23 mouse cellular contexts compared by ENCODE assay signal in the genomic region with DNA sequence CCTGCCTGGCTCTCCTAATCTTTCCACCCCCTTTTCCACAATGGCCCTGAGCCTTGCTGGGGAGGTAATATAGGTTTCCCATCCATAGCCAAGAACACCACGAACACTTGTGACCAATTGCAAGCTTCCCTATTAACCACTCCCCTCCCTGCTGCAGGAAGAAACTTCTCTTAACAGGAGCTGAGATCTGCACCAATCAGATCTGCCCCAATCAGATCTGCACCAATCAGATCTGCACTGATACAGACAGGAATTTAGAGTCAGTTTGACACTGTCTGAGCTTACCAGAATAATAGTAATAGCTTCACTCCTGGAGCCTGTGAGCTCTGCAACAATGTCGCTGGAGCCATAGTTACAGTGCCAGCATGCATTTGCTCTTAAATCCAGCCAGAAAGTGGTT. TPM values are rescaled to one million over a fixed set of nuclear protein-coding genes. Genes with fewer than 3 reads are reported as not detected.
DNase-seq lines count a peak whose midpoint lies in the region; ATAC-seq and TF ChIP-seq lines count a peak whose summit lies in the region.
"Had no signal": no experiment of that assay in that cellular context is flagged by ENCODE, and none has a peak within 500 bp of the region (broad histone marks: within the 10 kb centered on the region; RNA-seq: fewer than 3 reads in every experiment).

No protein-coding gene starts in this region.

- H3K36me3 ChIP-seq in lung, embryonic 14.5 days (ENCODE audit: insufficient read depth), result no peaks in the 10 kb centered on the region
- no peaks in the 10 kb centered on the region for H3K36me3 ChIP-seq in forebrain, embryonic 11.5 days (ENCODE audit: control insufficient read depth, insufficient read depth, low read length)
- no peaks in the 10 kb centered on the region for H3K36me3 ChIP-seq in neural tube, embryonic 13.5 days
- H3K36me3 ChIP-seq: embryonic facial prominence, embryonic 15.5 days; kidney, embryonic 15.5 days; limb, embryonic 12.5 days had no signal

- ATAC-seq in lung, embryonic 14.5 days (ENCODE audit: insufficient read depth), result no peak
- peak; percentile 27 for ATAC-seq in forebrain, embryonic 11.5 days (replicated peaks; ENCODE audit: low FRiP score)
- no peak for ATAC-seq in neural tube, embryonic 13.5 days (ENCODE audit: low read depth)
- ATAC-seq: CD4-positive, CD25-positive, alpha-beta regulatory T cell, adult 4 months; lung, postnatal 0 days had no signal

- intact Hi-C loops in left cerebral cortex, postnatal 14 days (cut with DNase I), result no loop called here

- H3K9me3 ChIP-seq in lung, embryonic 14.5 days (ENCODE audit: low read depth, low read length), result no peaks in the 10 kb centered on the region
- H3K9me3 ChIP-seq in forebrain, embryonic 11.5 days (ENCODE audit: control insufficient read depth, low read length), result no peaks in the 10 kb centered on the region
- no peaks in the 10 kb centered on the region for H3K9me3 ChIP-seq in neural tube, embryonic 13.5 days
- H3K9me3 ChIP-seq: embryonic facial prominence, embryonic 15.5 days; kidney, embryonic 15.5 days; limb, embryonic 12.5 days; midbrain, embryonic 10.5 days had no signal

- peak; percentile 45 for DNase-seq in embryo, embryonic 10 days (ENCODE audit: low spot score)
- no peak for DNase-seq in embryo, embryonic 10.5 days (ENCODE audit: low spot score)
- DNase-seq in lung, embryonic 14.5 days, result peak; percentile 11
- DNase-seq in lung, postnatal 25 days (ENCODE audit: low spot score), result no peak
- DNase-seq in forebrain, embryonic 11.5 days (ENCODE audit: low spot score), result no peak
- no peak for DNase-seq in left cerebral cortex, postnatal 14 days (ENCODE audit: low spot score in 2 of 2)
- DNase-seq in urinary bladder, postnatal 14 days (ENCODE audit: low spot score), result no peak
- DNase-seq: adrenal gland, adult 8-10 months; cerebellum, adult 2 months; heart, adult 18-20 months had no signal

- H3K27me3 ChIP-seq in lung, embryonic 14.5 days (ENCODE audit: insufficient read depth, low read length), result peaks cover 12% of the 10 kb centered on the region
- H3K27me3 ChIP-seq in forebrain, embryonic 11.5 days (ENCODE audit: control insufficient read depth, insufficient read depth, low read length), result peaks cover 2% of the 10 kb centered on the region; the same call in 1 of the 2 replicates
- H3K27me3 ChIP-seq in neural tube, embryonic 13.5 days, result peaks cover 19% of the 10 kb centered on the region; the same call in 1 of the 2 replicates

- no peak overlapping the region for H3K9ac ChIP-seq in lung, embryonic 14.5 days
- no peak overlapping the region for H3K9ac ChIP-seq in forebrain, embryonic 11.5 days (ENCODE audit: low read length)
- no peak overlapping the region for H3K9ac ChIP-seq in neural tube, embryonic 13.5 days
- H3K9ac ChIP-seq: embryonic facial prominence, embryonic 15.5 days; kidney, embryonic 15.5 days; limb, embryonic 12.5 days; liver, embryonic 14.5 days had no signal

- no peak overlapping the region for H3K4me2 ChIP-seq in lung, embryonic 14.5 days
- H3K4me2 ChIP-seq in forebrain, embryonic 11.5 days (ENCODE audit: low read depth, low read length, severe bottlenecking), result no peak overlapping the region
- H3K4me2 ChIP-seq in neural tube, embryonic 13.5 days, result peak overlapping the region; percentile 16; the same call in 1 of the 2 replicates
- H3K4me2 ChIP-seq: embryonic facial prominence, embryonic 15.5 days; kidney, embryonic 15.5 days; limb, embryonic 12.5 days had no signal

- H3K4me3 ChIP-seq in lung, embryonic 14.5 days (ENCODE audit: low read depth, low read length), result no peak overlapping the region
- no peak overlapping the region for H3K4me3 ChIP-seq in forebrain, embryonic 11.5 days (ENCODE audit: low read depth, low read length)
- H3K4me3 ChIP-seq in neural tube, embryonic 13.5 days, result no peak overlapping the region
- H3K4me3 ChIP-seq: embryonic facial prominence, embryonic 15.5 days; kidney, embryonic 15.5 days; left cerebral cortex, adult 2 months; limb, embryonic 12.5 days; midbrain, embryonic 10.5 days; myocyte had no signal

- WGBS in lung, embryonic 14.5 days, result 27% methylated on average over 2 of the region's 2 CpGs
- 24% methylated on average over 2 of the region's 2 CpGs for WGBS in forebrain, embryonic 11.5 days
- 14% methylated on average over 2 of the region's 2 CpGs for WGBS in neural tube, embryonic 13.5 days

- no peak for TF ChIP-seq CTCF in lung, embryonic 14.5 days (IDR thresholded peaks at IDR 0.05; ENCODE audit: low read depth)

- no peak overlapping the region for H3K27ac ChIP-seq in lung, embryonic 14.5 days (ENCODE audit: low read depth)
- no peak overlapping the region for H3K27ac ChIP-seq in forebrain, embryonic 11.5 days (ENCODE audit: low read depth, low read length)
- H3K27ac ChIP-seq in neural tube, embryonic 13.5 days (replicated peaks), result no peak overlapping the region
- H3K27ac ChIP-seq: embryonic facial prominence, embryonic 15.5 days; kidney, embryonic 15.5 days; left cerebral cortex, adult 2 months; limb, embryonic 12.5 days; liver, embryonic 14.5 days; midbrain, embryonic 10.5 days; stomach, postnatal 0 days had no signal

- H3K4me1 ChIP-seq in lung, embryonic 14.5 days (ENCODE audit: insufficient read depth), result 0 out of 2 replicates have a peak, but pooled peaks cover 3% of the 10 kb centered on the region
- peaks cover 9% of the 10 kb centered on the region for H3K4me1 ChIP-seq in forebrain, embryonic 11.5 days (replicated peaks; ENCODE audit: control insufficient read depth, insufficient read depth, low read length)
- H3K4me1 ChIP-seq in neural tube, embryonic 13.5 days (replicated peaks), result peaks cover 26% of the 10 kb centered on the region

RNA-seq across cellular contexts. Expression of gene Adamts20, which starts 58.9 kb away (rescaled TPM):
- polyA plus RNA-seq in lung, embryonic 14.5 days (2014; fragmentation: Nextera tagmentation; extraction: Ambion mirVana), result 5.0 and 5.4 TPM in 2 replicates
- 14.0 and 15.4 TPM in 2 replicates for polyA plus RNA-seq in forebrain, embryonic 11.5 days (2014; fragmentation: Nextera tagmentation; extraction: Ambion mirVana)
- polyA plus RNA-seq in neural tube, embryonic 13.5 days (2015; fragmentation: Nextera tagmentation; extraction: Ambion mirVana), result 4.0 TPM in 2 replicates
- total RNA-seq in left cerebral cortex, postnatal 14 days (2021), result 10 to 100 TPM; 10.0 to 11.4 TPM
- total RNA-seq: common myeloid progenitor, adult 5-6 weeks; hematopoietic stem cell, adult 5-6 weeks had no signal
- polyA plus RNA-seq: CD4-positive, CD25-positive, alpha-beta regulatory T cell, adult 4 months; myocyte had no signal

Comparison
In these comparisons a context has a peak if more than half of its experiments do, and no peak if none do; other contexts are left out.
1. DNase-seq: peak in embryo, embryonic 10 days (single experiment) and lung, embryonic 14.5 days (single experiment); none in embryo, embryonic 10.5 days (single experiment), lung, postnatal 25 days (single experiment), forebrain, embryonic 11.5 days (single experiment), left cerebral cortex, postnatal 14 days (0 of 2) and urinary bladder, postnatal 14 days (single experiment).